ENCODE assay signal across 9 mouse cellular contexts in genomic region chr13:53811862-53812261, GRCm38 (mm10).
DNase-seq lines count a peak whose midpoint lies in the region; ATAC-seq and TF ChIP-seq lines count a peak whose summit lies in the region.
"Had no signal": no experiment of that assay in that cellular context is flagged by ENCODE, and none has a peak within 500 bp of the region (broad histone marks: within the 10 kb centered on the region; RNA-seq: fewer than 3 reads in every experiment).

No protein-coding gene starts in this region.

- H3K4me1 ChIP-seq in forebrain, postnatal 0 days (ENCODE audit: insufficient read depth) = 0 out of 2 replicates have a peak, but pooled peaks cover 3% of the 10 kb centered on the region
- H3K4me1 ChIP-seq in forebrain, embryonic 13.5 days = peaks cover 19% of the 10 kb centered on the region
- H3K4me1 ChIP-seq in neural tube, embryonic 15.5 days = peaks cover 9% of the 10 kb centered on the region; the same call in 1 of the 2 replicates
- H3K4me1 ChIP-seq in cerebellum, adult 2 months (ENCODE audit: control insufficient read depth, insufficient read depth, low read length) = no peaks in the 10 kb centered on the region; the same call in 1 of the 2 replicates

- no peak for TF ChIP-seq POLR2A in cerebellum, adult 2 months (IDR thresholded peaks at IDR 0.05; ENCODE audit: borderline replicate concordance, insufficient read depth, low read length)

- no peaks in the 10 kb centered on the region for H3K36me3 ChIP-seq in forebrain, postnatal 0 days (ENCODE audit: insufficient read depth)
- no peaks in the 10 kb centered on the region for H3K36me3 ChIP-seq in forebrain, embryonic 13.5 days (ENCODE audit: poor library complexity, severe bottlenecking)
- H3K36me3 ChIP-seq in neural tube, embryonic 15.5 days = no peaks in the 10 kb centered on the region

- H3K4me3 ChIP-seq in forebrain, postnatal 0 days (ENCODE audit: low read depth, low read length) = no peak overlapping the region
- no peak overlapping the region for H3K4me3 ChIP-seq in forebrain, embryonic 13.5 days
- H3K4me3 ChIP-seq in neural tube, embryonic 15.5 days (replicated peaks) = no peak overlapping the region
- no peak overlapping the region for H3K4me3 ChIP-seq in cerebellum, adult 2 months (replicated peaks; ENCODE audit: insufficient read depth, low read depth, low read length)
- H3K4me3 ChIP-seq: myocyte had no signal

- no peak overlapping the region for H3K27ac ChIP-seq in forebrain, postnatal 0 days (ENCODE audit: low read depth, low read length)
- no peak overlapping the region for H3K27ac ChIP-seq in forebrain, embryonic 13.5 days
- H3K27ac ChIP-seq in neural tube, embryonic 15.5 days (replicated peaks) = no peak overlapping the region
- H3K27ac ChIP-seq in cerebellum, adult 2 months (ENCODE audit: insufficient read depth, low read length) = no peak overlapping the region

- no peak overlapping the region for H3K9ac ChIP-seq in forebrain, postnatal 0 days
- H3K9ac ChIP-seq in forebrain, embryonic 13.5 days = no peak overlapping the region
- no peak overlapping the region for H3K9ac ChIP-seq in neural tube, embryonic 15.5 days (replicated peaks)

- H3K27me3 ChIP-seq in forebrain, postnatal 0 days (ENCODE audit: insufficient read depth, low read length) = peaks cover 6% of the 10 kb centered on the region; the same call in 1 of the 2 replicates
- H3K27me3 ChIP-seq in forebrain, embryonic 13.5 days = peaks cover 42% of the 10 kb centered on the region
- no peaks in the 10 kb centered on the region for H3K27me3 ChIP-seq in neural tube, embryonic 15.5 days (replicated peaks)
- no peaks in the 10 kb centered on the region for H3K27me3 ChIP-seq in cerebellum, adult 2 months (ENCODE audit: control insufficient read depth, insufficient read depth, low read length)

- 45% methylated on average over 4 of the region's 4 CpGs for WGBS in forebrain, postnatal 0 days
- WGBS in forebrain, embryonic 13.5 days = 40% methylated on average over 4 of the region's 4 CpGs
- 41% methylated on average over 4 of the region's 4 CpGs for WGBS in neural tube, embryonic 15.5 days
- 23% methylated on average over 4 of the region's 4 CpGs for WGBS in cerebellum, adult 2 months

- H3K9me3 ChIP-seq in forebrain, postnatal 0 days (ENCODE audit: low read length) = no peaks in the 10 kb centered on the region
- H3K9me3 ChIP-seq in forebrain, embryonic 13.5 days (replicated peaks) = no peaks in the 10 kb centered on the region
- no peaks in the 10 kb centered on the region for H3K9me3 ChIP-seq in neural tube, embryonic 15.5 days (replicated peaks)

- no peak for DNase-seq in forebrain, postnatal 0 days
- DNase-seq in neural tube, embryonic 10.5 days (ENCODE audit: extremely low spot score, low spot score) = peak; percentile 44
- DNase-seq in cerebellum, adult 2 months = peak; percentile 58 to 70
- peak; percentile 77 for DNase-seq in heart, postnatal 4 days
- peak; percentile 6 for DNase-seq in lung, postnatal 25 days (ENCODE audit: low spot score)
- no peak for DNase-seq in yolk sac, embryonic 10.5 days (ENCODE audit: low spot score)

- no peak for ATAC-seq in forebrain, postnatal 0 days
- ATAC-seq in forebrain, embryonic 13.5 days = no peak
- ATAC-seq in neural tube, embryonic 15.5 days (ENCODE audit: low FRiP score) = no peak

- no peak overlapping the region for H3K4me2 ChIP-seq in forebrain, postnatal 0 days (ENCODE audit: low read depth)
- no peak overlapping the region for H3K4me2 ChIP-seq in forebrain, embryonic 13.5 days
- H3K4me2 ChIP-seq in neural tube, embryonic 15.5 days = no peak overlapping the region

- peak; percentile 63 for TF ChIP-seq CTCF in forebrain, postnatal 0 days (IDR thresholded peaks at IDR 0.05; ENCODE audit: low read depth)
- peak; percentile 95 for TF ChIP-seq CTCF in cerebellum, adult 2 months (IDR thresholded peaks at IDR 0.05; ENCODE audit: borderline replicate concordance, insufficient read depth, low read depth, low read length)

Comparison
In these comparisons a context has a peak if more than half of its experiments do, and no peak if none do; other contexts are left out.
1. DNase-seq: peak in neural tube, embryonic 10.5 days (single experiment), cerebellum, adult 2 months (2 of 2), heart, postnatal 4 days (single experiment) and lung, postnatal 25 days (single experiment); none in forebrain, postnatal 0 days (single experiment) and yolk sac, embryonic 10.5 days (single experiment).